In the genomic region with DNA sequence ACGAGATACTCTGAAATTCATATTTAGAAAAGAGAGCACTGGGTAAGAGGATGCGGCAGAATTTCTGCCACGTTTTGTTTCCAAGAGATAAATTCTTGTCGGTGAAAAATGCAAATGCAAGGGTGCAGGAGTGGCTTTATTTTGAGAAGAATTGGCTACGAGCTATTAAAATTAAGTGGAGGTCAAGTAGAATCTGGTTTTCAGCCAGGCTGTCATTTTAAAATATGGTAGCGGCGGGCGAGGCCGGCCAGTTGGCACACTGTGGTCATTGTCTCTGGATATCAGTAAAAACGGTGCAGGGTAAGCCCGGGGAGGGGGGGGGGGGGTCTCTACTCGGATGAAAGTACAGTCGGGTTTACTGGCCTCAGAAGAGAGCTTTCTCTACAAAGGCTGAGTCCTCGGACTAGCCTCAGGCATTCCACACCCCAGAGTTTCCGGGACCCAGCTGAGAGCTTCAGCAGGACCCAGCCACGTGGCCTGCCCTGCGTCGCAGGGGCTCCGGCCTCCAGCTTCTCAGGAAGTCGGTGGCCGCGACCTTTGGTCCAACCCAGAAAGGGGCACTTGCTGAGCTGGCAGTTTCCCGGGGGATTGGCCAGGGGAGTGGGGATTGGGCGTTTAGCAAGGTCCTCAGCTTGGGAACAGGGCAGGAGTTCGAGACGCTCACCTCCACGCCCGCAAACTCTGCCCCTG, we compare ENCODE assay signal across 10 mouse cellular contexts. TPM values are rescaled to one million over a fixed set of nuclear protein-coding genes. Genes with fewer than 3 reads are reported as not detected.
DNase-seq lines count a peak whose midpoint lies in the region; ATAC-seq and TF ChIP-seq lines count a peak whose summit lies in the region.
"Had no signal": no experiment of that assay in that cellular context is flagged by ENCODE, and none has a peak within 500 bp of the region (broad histone marks: within the 10 kb centered on the region; RNA-seq: fewer than 3 reads in every experiment).

No protein-coding gene starts in this region.

- intact Hi-C loops in heart, adult 2 months (cut with DNase I) = no loop called here
- intact Hi-C loops in left cerebral cortex, postnatal 14 days (cut with DNase I) = loop anchor here (10.0 kb wide), 1 partner anchor 699 kb away; no protein-coding TSS in a partner anchor

- H3K79me2 ChIP-seq in heart, adult 2 months (replicated peaks; ENCODE audit: control insufficient read depth, insufficient read depth, low read length) = no peaks in the 10 kb centered on the region

- peak overlapping the region; percentile 77 for H3K4me2 ChIP-seq in heart, embryonic 13.5 days
- H3K4me2 ChIP-seq in limb, embryonic 14.5 days (replicated peaks; ENCODE audit: low read depth, low read length, severe bottlenecking) = peak overlapping the region; percentile 72

- peaks cover 26% of the 10 kb centered on the region for H3K4me1 ChIP-seq in heart, embryonic 13.5 days
- no peaks in the 10 kb centered on the region for H3K4me1 ChIP-seq in heart, adult 2 months (ENCODE audit: control insufficient read depth, insufficient read depth, low read length)
- no peaks in the 10 kb centered on the region for H3K4me1 ChIP-seq in embryonic fibroblast, embryonic 13.5 days (ENCODE audit: control insufficient read depth, insufficient read depth, low read length)
- peaks cover 4% of the 10 kb centered on the region; the same call in 1 of the 2 replicates for H3K4me1 ChIP-seq in limb, embryonic 14.5 days (ENCODE audit: control insufficient read depth, insufficient read depth, low read length)

- no peaks in the 10 kb centered on the region for H3K36me3 ChIP-seq in heart, embryonic 13.5 days
- H3K36me3 ChIP-seq in heart, adult 2 months (ENCODE audit: control insufficient read depth, insufficient read depth, low read length) = no peaks in the 10 kb centered on the region
- peaks cover 4% of the 10 kb centered on the region; the same call in 1 of the 2 replicates for H3K36me3 ChIP-seq in limb, embryonic 14.5 days (ENCODE audit: control insufficient read depth, insufficient read depth, low read length)

- DNase-seq in heart, adult 2 months = no peak
- peak; percentile 65 for DNase-seq in ZHBTc4 (ENCODE audit: low read depth, low spot score)
- no peak for DNase-seq in limb, embryonic 14.5 days (ENCODE audit: low spot score)
- DNase-seq in left cerebral cortex, postnatal 14 days (ENCODE audit: low spot score in 2 of 2) = no peak

- 4% methylated on average over 28 of the region's 28 CpGs for WGBS in heart, embryonic 13.5 days
- 9% methylated on average over 28 of the region's 28 CpGs for WGBS in heart, adult 2 months
- WGBS in limb, embryonic 14.5 days = 5% methylated on average over 25 of the region's 28 CpGs

- no peak for TF ChIP-seq EP300 in heart, adult 2 months (IDR thresholded peaks at IDR 0.05; ENCODE audit: insufficient read depth, low read depth, low read length)

- ATAC-seq in heart, embryonic 13.5 days (ENCODE audit: extremely low read depth, insufficient number of reproducible peaks, low FRiP score, low TSS enrichment) = no peak
- no peak for ATAC-seq in limb, embryonic 14.5 days (ENCODE audit: low FRiP score, low read depth)
- ATAC-seq in megakaryocyte-erythroid progenitor cell, adult 5-6 weeks (replicated peaks; ENCODE audit: low FRiP score, low TSS enrichment, poor library complexity, severe bottlenecking) = no peak
- no peak for ATAC-seq in granulocyte monocyte progenitor cell, adult 5-6 weeks (replicated peaks; ENCODE audit: poor library complexity, severe bottlenecking)

- H3K27ac ChIP-seq in heart, embryonic 13.5 days (replicated peaks) = peak overlapping the region; percentile 78; the same call in 1 of the 2 replicates
- no peak overlapping the region for H3K27ac ChIP-seq in heart, adult 2 months
- H3K27ac ChIP-seq in embryonic fibroblast, embryonic 13.5 days (ENCODE audit: insufficient read depth, low read length) = no peak overlapping the region
- H3K27ac ChIP-seq in limb, embryonic 14.5 days (replicated peaks; ENCODE audit: low read depth, low read length) = peak overlapping the region; percentile 58

- H3K9ac ChIP-seq in heart, embryonic 13.5 days = peak overlapping the region; percentile 56
- no peak overlapping the region for H3K9ac ChIP-seq in heart, adult 2 months (ENCODE audit: low read depth, low read length)
- peak overlapping the region; percentile 99 for H3K9ac ChIP-seq in limb, embryonic 14.5 days (ENCODE audit: low read depth, low read length, severe bottlenecking)

- H3K4me3 ChIP-seq in heart, embryonic 13.5 days = peak overlapping the region; percentile 78
- no peak overlapping the region for H3K4me3 ChIP-seq in heart, adult 2 months
- H3K4me3 ChIP-seq in embryonic fibroblast, embryonic 13.5 days (ENCODE audit: insufficient read depth, low read length) = 0 out of 2 replicates have a peak overlapping the region, but pooled peaks have one; percentile 18
- H3K4me3 ChIP-seq in limb, embryonic 14.5 days (replicated peaks; ENCODE audit: low read length) = peak overlapping the region; percentile 93
- H3K4me3 ChIP-seq: myocyte had no signal

- no peak for TF ChIP-seq CTCF in heart, adult 2 months (IDR thresholded peaks at IDR 0.05)
- TF ChIP-seq CTCF in embryonic fibroblast, embryonic 13.5 days (IDR thresholded peaks at IDR 0.05; ENCODE audit: borderline replicate concordance, insufficient read depth, low read length) = no peak

- TF ChIP-seq POLR2A in heart, adult 2 months (IDR thresholded peaks at IDR 0.05; ENCODE audit: insufficient read depth, low read depth, low read length) = no peak
- no peak for TF ChIP-seq POLR2A in embryonic fibroblast, embryonic 13.5 days (IDR thresholded peaks at IDR 0.05; ENCODE audit: low read depth, low read length)
- TF ChIP-seq POLR2A in limb, embryonic 14.5 days (IDR thresholded peaks at IDR 0.05; ENCODE audit: borderline replicate concordance, extremely low read depth, insufficient read depth, insufficient read length) = no peak

- no peaks in the 10 kb centered on the region for H3K9me3 ChIP-seq in heart, embryonic 13.5 days
- H3K9me3 ChIP-seq in limb, embryonic 14.5 days (ENCODE audit: control insufficient read depth, low read length) = no peaks in the 10 kb centered on the region

- H3K27me3 ChIP-seq in heart, embryonic 13.5 days (replicated peaks) = peaks cover 71% of the 10 kb centered on the region
- peaks cover 19% of the 10 kb centered on the region for H3K27me3 ChIP-seq in heart, adult 2 months (ENCODE audit: control insufficient read depth, insufficient read depth, low read length)
- no peaks in the 10 kb centered on the region; the same call in 1 of the 2 replicates for H3K27me3 ChIP-seq in limb, embryonic 14.5 days (ENCODE audit: control insufficient read depth, insufficient read depth, low read length)

RNA-seq across cellular contexts. Expression of a gene that starts 1.7 kb away (rescaled TPM):
- polyA plus RNA-seq in heart, embryonic 13.5 days (2015; fragmentation: Nextera tagmentation; extraction: Ambion mirVana) = 4.4 and 4.7 TPM in 2 replicates
- 1 to 10 TPM; 1.5 to 2.3 TPM for total RNA-seq in heart, adult 2 months (2021)
- polyA plus RNA-seq in heart, adult 2 months (2012; rRNA removed) = 2.5 and 2.7 TPM in 2 replicates
- polyA plus RNA-seq in embryonic fibroblast, embryonic 13.5 days (2011; ENCODE audit: insufficient read length, low read depth, missing spikeins) = 48.2 and 73.5 TPM in 2 replicates
- 259 and 340 TPM in 2 replicates for polyA plus RNA-seq in limb, embryonic 14.5 days (2012; rRNA removed)
- 69.7 and 82.4 TPM in 2 replicates for polyA plus RNA-seq in limb, embryonic 14.5 days (2014; fragmentation: Nextera tagmentation; extraction: Ambion mirVana)
- not detected in 2 replicates for total RNA-seq in megakaryocyte-erythroid progenitor cell, adult 5-6 weeks (2014; fragmentation: Nextera tagmentation)
- not detected in 2 replicates for total RNA-seq in megakaryocyte-erythroid progenitor cell, adult 5-6 weeks (2017)
- total RNA-seq in left cerebral cortex, postnatal 14 days (2021) = 1 to 10 TPM in 1 of 2 experiments, under 1 TPM in 1; 0.51 to 1.3 TPM
- total RNA-seq in granulocyte monocyte progenitor cell, adult 5-6 weeks (2014; fragmentation: Nextera tagmentation) = not detected in 2 replicates
- 0.57 TPM in 1 of 2 replicates, not detected in the other for total RNA-seq in granulocyte monocyte progenitor cell, adult 5-6 weeks (2017)

RNA-seq across cellular contexts. Expression of a gene that starts 27.5 kb away (rescaled TPM):
- not detected in 2 replicates for polyA plus RNA-seq in heart, embryonic 13.5 days (2015; fragmentation: Nextera tagmentation; extraction: Ambion mirVana)
- total RNA-seq in heart, adult 2 months (2021) = not detected
- polyA plus RNA-seq in heart, adult 2 months (2012; rRNA removed) = not detected in 2 replicates
- not detected in 2 replicates for polyA plus RNA-seq in embryonic fibroblast, embryonic 13.5 days (2011; ENCODE audit: insufficient read length, low read depth, missing spikeins)
- polyA plus RNA-seq in limb, embryonic 14.5 days (2012; rRNA removed) = not detected in 2 replicates
- polyA plus RNA-seq in limb, embryonic 14.5 days (2014; fragmentation: Nextera tagmentation; extraction: Ambion mirVana) = not detected in 2 replicates
- not detected in 2 replicates for total RNA-seq in megakaryocyte-erythroid progenitor cell, adult 5-6 weeks (2014; fragmentation: Nextera tagmentation)
- not detected in 2 replicates for total RNA-seq in megakaryocyte-erythroid progenitor cell, adult 5-6 weeks (2017)
- not detected for total RNA-seq in left cerebral cortex, postnatal 14 days (2021)
- not detected in 2 replicates for total RNA-seq in granulocyte monocyte progenitor cell, adult 5-6 weeks (2014; fragmentation: Nextera tagmentation)
- total RNA-seq in granulocyte monocyte progenitor cell, adult 5-6 weeks (2017) = not detected in 2 replicates
- total RNA-seq: gastrocnemius, postnatal 36 days had no signal
- polyA plus RNA-seq: myocyte had no signal

Comparison
In these comparisons a context has a peak if more than half of its experiments do, and no peak if none do; other contexts are left out.
1. H3K27ac ChIP-seq: peak in heart, embryonic 13.5 days (single experiment) and limb, embryonic 14.5 days (single experiment); none in heart, adult 2 months (single experiment) and embryonic fibroblast, embryonic 13.5 days (single experiment).